Mouse (Mus musculus) testis, adult 2 months (tissue): ENCODE measurements around the gene Dnajc28.

Experiments used
- CTCF ChIP-seq: fragments of 200-500 bp; IDR thresholded peaks from 2 replicates; pipeline ENCODE4 v1.5.1; 2012; ENCODE audit warnings: low read depth, mild to moderate bottlenecking, inconsistent platforms, low read length, moderate library complexity; ENCODE audit not compliant: control insufficient read depth, insufficient read depth, insufficient replicate concordance
- POLR2A ChIP-seq: fragments of 200-500 bp; IDR thresholded peaks from 2 replicates; pipeline ENCODE4 v1.6.1; 2012; ENCODE audit warnings: low read depth, mild to moderate bottlenecking, inconsistent platforms, low read length, moderate library complexity; ENCODE audit not compliant: control insufficient read depth

GRCm38 (mm10) chr16:91627831-91628230 is 9.0 kb upstream of the Dnajc28 start:
- TF ChIP-seq CTCF: no peak
- no peak for TF ChIP-seq POLR2A
